Mouse (Mus musculus): ENCODE results near the gene Zfp870.
"Not testable (repeated sequence)": the region's sequence is repeated elsewhere in the genome, so short reads cannot be mapped to it uniquely, and the experiment has no call there.

- TF ChIP-seq GATA1, TAL1 (IDR thresholded peaks at IDR 0.05; ENCODE audit: low read length): not testable (repeated sequence)
Observed at GRCm38 (mm10) chr17:32867266-32867665, 24.2 kb downstream of the Zfp870 start.

Data from erythroblast, embryonic 14.5 days (primary cell).